Mouse (Mus musculus): ENCODE measurements around the gene Col19a1.

DNA sequence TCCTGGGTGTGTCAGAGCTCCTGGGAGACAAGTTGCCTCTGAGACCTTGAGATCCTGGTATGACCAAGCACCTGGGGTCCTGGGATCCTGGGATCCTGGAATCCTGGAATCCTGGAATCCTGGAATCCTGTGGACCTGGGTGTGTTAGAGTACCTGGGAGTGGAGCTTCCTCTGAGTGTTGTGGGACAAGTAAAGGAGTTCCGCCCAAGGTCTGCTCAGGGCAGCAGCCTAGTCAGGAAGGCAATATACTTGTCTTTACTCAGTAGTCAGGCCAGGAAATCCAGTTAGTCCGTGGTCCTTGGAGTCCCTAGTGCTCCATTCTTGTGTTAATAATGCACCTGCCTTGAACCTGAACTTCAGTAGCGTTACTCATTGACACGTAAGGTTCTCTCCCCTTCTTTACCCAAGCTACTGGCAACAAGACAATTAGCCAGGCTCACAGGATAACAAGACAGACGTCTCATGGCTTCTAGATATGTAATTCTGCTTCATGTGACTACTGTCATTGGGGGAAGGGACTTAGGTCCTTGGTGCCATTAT is 239.6 kb downstream of the Col19a1 start:
- TF ChIP-seq CTCF (IDR thresholded peaks at IDR 0.05; ENCODE audit: extremely low read depth, insufficient read depth, insufficient read length, insufficient replicate concordance) (no peak), POLR2A (IDR thresholded peaks at IDR 0.05; ENCODE audit: low read depth, low read length) (no peak)
